7 mouse cellular contexts compared by ENCODE assay signal in the genomic region with DNA sequence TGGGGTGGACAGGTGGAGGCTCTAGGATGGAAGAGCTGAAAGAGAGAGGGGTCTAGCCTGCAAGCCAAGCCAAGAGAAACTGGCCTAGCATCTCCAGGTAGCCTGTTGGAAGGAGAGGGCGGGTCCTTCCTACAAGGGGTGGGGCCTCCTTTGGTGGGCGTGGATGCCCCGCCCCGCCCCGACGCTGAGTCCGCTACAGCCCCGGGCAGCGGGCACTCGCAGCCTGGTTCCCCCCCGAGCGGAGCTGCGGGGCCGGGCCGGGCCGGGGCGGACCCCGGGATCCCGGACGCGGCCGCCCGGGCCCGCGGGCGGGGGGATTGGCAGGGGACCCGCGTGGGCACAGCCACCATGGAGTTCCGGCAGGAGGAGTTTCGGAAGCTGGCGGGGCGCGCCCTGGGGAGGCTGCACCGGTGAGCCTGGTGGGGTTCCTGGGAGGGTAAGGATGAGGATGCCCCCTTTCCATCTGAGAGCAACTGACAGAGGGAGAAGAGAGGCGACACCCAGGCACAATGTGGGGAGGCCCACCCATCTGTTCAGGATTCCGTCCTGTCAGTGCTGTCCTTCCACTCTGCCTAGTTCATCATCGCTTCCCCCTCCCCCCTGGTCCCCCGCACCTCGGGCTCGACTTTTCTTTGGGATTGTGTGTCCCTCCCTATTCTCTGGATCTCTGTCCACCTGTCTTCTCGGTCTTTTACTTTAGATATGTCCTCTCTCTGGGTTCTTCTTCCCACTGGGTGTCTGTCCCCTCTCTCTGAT. TPM values are rescaled to one million over a fixed set of nuclear protein-coding genes. Genes with fewer than 3 reads are reported as not detected.
A peak's percentile ranks its signal among the peaks of the same experiment; 100 is the strongest.
DNase-seq lines count a peak whose midpoint lies in the region; ATAC-seq and TF ChIP-seq lines count a peak whose summit lies in the region.

Slc17a7 (plus strand) TSS at position 215 of the 756 bp plus-strand sequence.

- peak within 1 kb of the TSS; percentile 51 for H3K4me2 ChIP-seq in intestine, embryonic 14.5 days (ENCODE audit: low read length)
- H3K4me2 ChIP-seq in limb, embryonic 12.5 days: peak within 1 kb of the TSS; percentile 70
- peak within 1 kb of the TSS; percentile 66 for H3K4me2 ChIP-seq in midbrain, embryonic 14.5 days (ENCODE audit: low read length)

- no peak within 1 kb of the TSS for H3K27ac ChIP-seq in ES-E14 (ENCODE audit: insufficient read depth, low read depth, low read length, poor library complexity, severe bottlenecking)
- peak within 1 kb of the TSS; percentile 65; the same call in 1 of the 2 replicates for H3K27ac ChIP-seq in forebrain, embryonic 10.5 days
- no peak within 1 kb of the TSS for H3K27ac ChIP-seq in intestine, embryonic 14.5 days (ENCODE audit: low read depth)
- no peak within 1 kb of the TSS for H3K27ac ChIP-seq in limb, embryonic 12.5 days
- no peak within 1 kb of the TSS for H3K27ac ChIP-seq in midbrain, embryonic 14.5 days (replicated peaks; ENCODE audit: low read depth, low read length)

- H3K9ac ChIP-seq in ES-E14 (ENCODE audit: insufficient read depth, low read depth, low read length, poor library complexity, severe bottlenecking): peak within 1 kb of the TSS; percentile 57; the same call in 1 of the 2 replicates
- H3K9ac ChIP-seq in intestine, embryonic 14.5 days (ENCODE audit: low read length): no peak within 1 kb of the TSS
- H3K9ac ChIP-seq in limb, embryonic 12.5 days (replicated peaks): peak within 1 kb of the TSS; percentile 61
- no peak within 1 kb of the TSS; the same call in 1 of the 2 replicates for H3K9ac ChIP-seq in midbrain, embryonic 14.5 days (replicated peaks; ENCODE audit: low read length)

- 2% methylated on average over 41 of the region's 41 CpGs for WGBS in forebrain, embryonic 10.5 days
- WGBS in intestine, embryonic 14.5 days: 2% methylated on average over 36 of the region's 41 CpGs
- 2% methylated on average over 41 of the region's 41 CpGs for WGBS in limb, embryonic 12.5 days
- 2% methylated on average over 41 of the region's 41 CpGs for WGBS in midbrain, embryonic 14.5 days

- peaks cover 7% of the 10 kb centered on the region; the same call in 1 of the 2 replicates for H3K36me3 ChIP-seq in ES-E14 (ENCODE audit: control insufficient read depth, insufficient read depth, low read length, poor library complexity, severe bottlenecking)
- peaks cover 23% of the 10 kb centered on the region for H3K36me3 ChIP-seq in forebrain, embryonic 10.5 days (replicated peaks)
- peaks cover 20% of the 10 kb centered on the region for H3K36me3 ChIP-seq in intestine, embryonic 14.5 days (ENCODE audit: control insufficient read depth, insufficient read depth, low read length)
- peaks cover 19% of the 10 kb centered on the region for H3K36me3 ChIP-seq in limb, embryonic 12.5 days
- H3K36me3 ChIP-seq in midbrain, embryonic 14.5 days (ENCODE audit: control insufficient read depth, insufficient read depth, low read length): 0 out of 2 replicates have a peak, but pooled peaks cover 16% of the 10 kb centered on the region

- no peak for ATAC-seq in intestine, embryonic 14.5 days (replicated peaks; ENCODE audit: low FRiP score, low TSS enrichment, low read depth)
- no peak for ATAC-seq in limb, embryonic 12.5 days (ENCODE audit: insufficient number of reproducible peaks, insufficient read depth, low FRiP score, low TSS enrichment, low read depth)
- ATAC-seq in midbrain, embryonic 14.5 days (ENCODE audit: low FRiP score, low TSS enrichment): no peak

- peaks cover 68% of the 10 kb centered on the region for H3K27me3 ChIP-seq in forebrain, embryonic 10.5 days (ENCODE audit: poor library complexity, severe bottlenecking)
- H3K27me3 ChIP-seq in intestine, embryonic 14.5 days (replicated peaks; ENCODE audit: control insufficient read depth, insufficient read depth, low read length): peaks cover 67% of the 10 kb centered on the region
- peaks cover 67% of the 10 kb centered on the region for H3K27me3 ChIP-seq in limb, embryonic 12.5 days
- peaks cover 60% of the 10 kb centered on the region for H3K27me3 ChIP-seq in midbrain, embryonic 14.5 days (ENCODE audit: control insufficient read depth, insufficient read depth, low read length)

- DNase-seq in ES-E14 (ENCODE audit: low read depth, low spot score): peak; percentile 51
- peak; percentile 40 for DNase-seq in adrenal gland, postnatal 25 days
- DNase-seq in forebrain, embryonic 10.5 days (ENCODE audit: extremely low spot score, low spot score): peak; percentile 33
- peak; percentile 70 for DNase-seq in intestine, embryonic 14.5 days (ENCODE audit: low spot score)
- peak; percentile 32 for DNase-seq in midbrain, embryonic 14.5 days
- DNase-seq in spleen, postnatal 36 days (ENCODE audit: low spot score in 2 of 2): no peak

- peak within 1 kb of the TSS; percentile 61 to 80 for H3K4me3 ChIP-seq in ES-E14 (ENCODE audit: insufficient read depth in 1 of 2, low read depth in 1 of 2, low read length in 2 of 2, poor library complexity in 1 of 2, severe bottlenecking in 1 of 2)
- peak within 1 kb of the TSS; percentile 57 for H3K4me3 ChIP-seq in forebrain, embryonic 10.5 days
- peak within 1 kb of the TSS; percentile 25 for H3K4me3 ChIP-seq in intestine, embryonic 14.5 days (ENCODE audit: low read depth, low read length)
- peak within 1 kb of the TSS; percentile 44 for H3K4me3 ChIP-seq in limb, embryonic 12.5 days (replicated peaks)
- peak within 1 kb of the TSS; percentile 30 for H3K4me3 ChIP-seq in midbrain, embryonic 14.5 days (replicated peaks; ENCODE audit: low read depth, low read length)

- in situ Hi-C loops in ES-E14 (cut with MboI; ENCODE audit: low sequenced_read_pairs in 2 of 2, unreplicated experiment in 2 of 2): no loop called here

- H3K4me1 ChIP-seq in ES-E14 (ENCODE audit: control insufficient read depth in 2 of 2, insufficient read depth in 2 of 2, low read length in 2 of 2, poor library complexity in 1 of 2): peaks cover 2 to 21% of the 10 kb centered on the region in 2 experiments; a peak in 2 of 4 replicates
- peaks cover 41% of the 10 kb centered on the region for H3K4me1 ChIP-seq in forebrain, embryonic 10.5 days
- H3K4me1 ChIP-seq in intestine, embryonic 14.5 days (replicated peaks; ENCODE audit: control insufficient read depth, insufficient read depth, low read length): no peaks in the 10 kb centered on the region
- H3K4me1 ChIP-seq in limb, embryonic 12.5 days (replicated peaks): peaks cover 15% of the 10 kb centered on the region; the same call in 1 of the 2 replicates
- H3K4me1 ChIP-seq in midbrain, embryonic 14.5 days (ENCODE audit: control insufficient read depth, insufficient read depth, low read length): peaks cover 18% of the 10 kb centered on the region

- no peaks in the 10 kb centered on the region for H3K9me3 ChIP-seq in ES-E14 (ENCODE audit: control insufficient read depth, insufficient read depth, low read depth, low read length)
- H3K9me3 ChIP-seq in forebrain, embryonic 10.5 days: peaks cover 8% of the 10 kb centered on the region
- peaks cover 3% of the 10 kb centered on the region for H3K9me3 ChIP-seq in intestine, embryonic 14.5 days (ENCODE audit: control insufficient read depth, low read length)
- peaks cover 7% of the 10 kb centered on the region; the same call in 1 of the 2 replicates for H3K9me3 ChIP-seq in limb, embryonic 12.5 days
- H3K9me3 ChIP-seq in midbrain, embryonic 14.5 days (ENCODE audit: control insufficient read depth, low read length): no peaks in the 10 kb centered on the region

TF ChIP-seq in ES-E14, 5 proteins besides CTCF, POLR2A, EP300 and RAD21:
- no peak for TF ChIP-seq CHD2 (IDR thresholded peaks at IDR 0.05; ENCODE audit: low read depth, low read length)
- no peak for TF ChIP-seq ZC3H11A (IDR thresholded peaks at IDR 0.05; ENCODE audit: borderline replicate concordance, low read depth, low read length)
- no peak for TF ChIP-seq HCFC1 (IDR thresholded peaks at IDR 0.05; ENCODE audit: borderline replicate concordance, insufficient read depth, low read length)
- no peak for TF ChIP-seq ZNF384 (IDR thresholded peaks at IDR 0.05; ENCODE audit: low read depth, low read length)
- TF ChIP-seq MAFK (IDR thresholded peaks at IDR 0.05; ENCODE audit: insufficient read depth, low read depth, low read length): no peak

RNA-seq across cellular contexts. Expression of gene Slc17a7, which starts in this region (rescaled TPM):
- 3.4 and 4.4 TPM in 2 replicates for total RNA-seq in ES-E14 (2012; rRNA removed)
- 0.15 and 0.33 TPM in 2 replicates for total RNA-seq in adrenal gland, postnatal 25 days (2021)
- polyA plus RNA-seq in forebrain, embryonic 10.5 days (2016; fragmentation: Nextera tagmentation; extraction: Ambion mirVana): 0.95 and 1.2 TPM in 2 replicates
- polyA plus RNA-seq in intestine, embryonic 14.5 days (2014; fragmentation: Nextera tagmentation; extraction: Ambion mirVana): 0.07 TPM in 1 of 2 replicates, not detected in the other
- polyA plus RNA-seq in limb, embryonic 12.5 days (2016; fragmentation: Nextera tagmentation; extraction: Ambion mirVana): 0.17 and 0.25 TPM in 2 replicates
- 0.39 and 0.62 TPM in 2 replicates for polyA plus RNA-seq in midbrain, embryonic 14.5 days (2014; fragmentation: Nextera tagmentation; extraction: Ambion mirVana)

Comparison
In these comparisons a context has a peak if more than half of its experiments do, and no peak if none do; other contexts are left out.
1. Peak in DNase-seq in adrenal gland, postnatal 25 days; RNA of the gene not detected or under 1 TPM.
2. Peak in DNase-seq, H3K4me3 ChIP-seq and H3K4me2 ChIP-seq in intestine, embryonic 14.5 days; RNA of the gene not detected or under 1 TPM.
3. Peak in DNase-seq, H3K4me3 ChIP-seq and H3K4me2 ChIP-seq in midbrain, embryonic 14.5 days; RNA of the gene not detected or under 1 TPM.
4. DNase-seq: peak in ES-E14 (single experiment) and forebrain, embryonic 10.5 days (single experiment); none in spleen, postnatal 36 days (0 of 2).
5. H3K9ac ChIP-seq: peak in ES-E14 (single experiment) and limb, embryonic 12.5 days (single experiment); none in intestine, embryonic 14.5 days (single experiment) and midbrain, embryonic 14.5 days (single experiment).
6. Peak in every context shown above with its lines, with median percentiles within 50 percentile points of each other: H3K4me3 ChIP-seq and H3K4me2 ChIP-seq.